Mouse (Mus musculus) liver, embryonic 13.5 days (tissue): ENCODE measurements around the gene Ahdc1. TPM values are rescaled to one million over a fixed set of nuclear protein-coding genes. Genes with fewer than 3 reads are reported as not detected.

Source experiments
- ATAC-seq: fragments of 200-750 bp; cut with Nextera tagmentation; 2 replicates; pipeline ENCODE4 v1.8.0; 2017; ENCODE audit warnings: low read depth, mild to moderate bottlenecking, moderate number of reproducible peaks, moderate library complexity
- DNase-seq: peaks from one replicate; pipeline ENCODE4 v3.0.0; 2022
- H3K27ac ChIP-seq: fragments of 300-500 bp; sonication (generic); 2 replicates; pipeline ENCODE4 v1.5.1; 2015; ENCODE audit warnings: moderate library complexity, mild to moderate bottlenecking, inconsistent platforms
- H3K27me3 ChIP-seq: fragments of 300-500 bp; sonication (generic); 2 replicates; pipeline ENCODE4 v1.6.1; 2015; ENCODE audit warnings: mild to moderate bottlenecking, inconsistent platforms
- H3K36me3 ChIP-seq: fragments of 300-500 bp; sonication (generic); 2 replicates; pipeline ENCODE4 v1.6.1; 2015; ENCODE audit warnings: mild to moderate bottlenecking, inconsistent platforms
- H3K4me1 ChIP-seq: fragments of 300-500 bp; sonication (generic); replicated peaks from 2 replicates; pipeline ENCODE4 v1.6.1; 2015; ENCODE audit warnings: inconsistent platforms
- H3K4me2 ChIP-seq: fragments of 300-500 bp; sonication (generic); 2 replicates; pipeline ENCODE4 v1.6.1; 2015; ENCODE audit warnings: inconsistent platforms, mild to moderate bottlenecking, moderate library complexity
- H3K4me3 ChIP-seq: fragments of 300-500 bp; sonication (generic); replicated peaks from 2 replicates; pipeline ENCODE4 v1.5.1; 2015; ENCODE audit warnings: mild to moderate bottlenecking, inconsistent platforms
- H3K9ac ChIP-seq: fragments of 300-500 bp; sonication (generic); 2 replicates; pipeline ENCODE4 v1.6.1; 2015; ENCODE audit warnings: mild to moderate bottlenecking, inconsistent platforms
- H3K9me3 ChIP-seq: fragments of 300-500 bp; sonication (generic); replicated peaks from 2 replicates; pipeline ENCODE4 v1.6.1; 2016; ENCODE audit warnings: inconsistent platforms
- WGBS: fragments of 180-500 bp; shearing (Covaris S2); methylation state at CpG from one replicate; pipeline ENCODE4 v1.1.7; 2015; ENCODE audit not compliant: insufficient replicate concordance; 5-methylcytosine and 5-hydroxymethylcytosine counted together
- polyA plus RNA-seq: library from polyadenylated mRNA; unstranded; fragments of >200 nt; fragmentation: Nextera tagmentation; extraction: Ambion mirVana; gene quantifications from 2 replicates; pipeline ENCODE4 v1.2.1, GENCODE M21; 2015

Gene Ahdc1
- polyA plus RNA-seq, 1 experiment from 2014 or later: 1.3 TPM

DNA sequence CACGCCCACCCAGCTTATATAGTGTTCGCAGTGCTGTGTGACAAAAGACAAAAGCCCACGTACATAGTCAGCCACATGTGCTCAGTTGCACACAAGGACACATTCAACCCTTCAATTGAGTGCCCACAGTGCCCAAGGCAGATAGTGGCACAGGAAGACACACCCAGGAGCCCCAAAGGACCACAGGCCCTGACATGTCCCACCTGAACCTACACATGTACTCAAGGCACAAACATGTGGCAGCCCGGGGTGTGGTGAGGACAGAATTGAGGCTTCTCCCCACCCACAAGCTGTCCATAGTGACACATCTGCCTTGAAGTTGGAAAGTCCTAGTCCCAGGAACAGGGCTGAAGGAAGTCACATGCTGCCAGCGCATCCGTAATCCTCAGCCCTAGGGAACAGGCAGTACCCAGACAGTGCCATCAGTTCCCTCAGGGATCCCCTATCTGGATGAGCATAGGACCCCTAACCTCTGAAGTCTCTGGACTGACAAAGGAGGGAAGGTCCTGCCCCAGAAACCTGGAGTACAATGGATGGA, 76.2 kb downstream of the Ahdc1 start:
- H3K4me2 ChIP-seq: no peak overlapping the region
- no peak for ATAC-seq
- H3K27ac ChIP-seq: peak overlapping the region; percentile 14
- no peak for DNase-seq
- no peaks in the 10 kb centered on the region for H3K9me3 ChIP-seq
- no peak overlapping the region for H3K9ac ChIP-seq
- no peak overlapping the region for H3K4me3 ChIP-seq
- peaks cover 62% of the 10 kb centered on the region for H3K27me3 ChIP-seq
- no peaks in the 10 kb centered on the region for H3K36me3 ChIP-seq
- WGBS: 72% methylated on average over 6 of the region's 6 CpGs
- H3K4me1 ChIP-seq: peaks cover 53% of the 10 kb centered on the region

DNA sequence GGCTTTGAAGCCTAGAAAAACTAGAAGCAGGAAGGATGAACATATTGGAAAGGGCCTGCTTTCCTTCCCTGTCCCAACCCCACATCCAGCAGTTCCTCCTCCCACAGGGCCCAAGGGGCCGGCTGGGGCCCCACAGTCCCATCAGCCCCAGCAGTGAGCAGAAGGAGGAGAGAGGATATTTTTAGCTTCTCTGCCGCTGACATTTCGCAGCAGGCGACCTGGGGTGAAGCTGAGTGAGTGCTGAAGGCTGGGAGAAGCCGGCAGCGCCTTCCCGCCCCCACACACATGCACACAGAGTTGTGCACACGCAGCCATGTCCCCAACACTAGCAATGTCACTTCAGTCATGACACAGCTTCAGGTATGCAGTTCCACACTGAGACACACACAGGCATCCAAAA, 76.8 kb downstream of the Ahdc1 start:
- Histone ChIP-seq H3K27me3 (peaks cover 68% of the 10 kb centered on the region), H3K9me3 (no peaks in the 10 kb centered on the region), H3K4me3 (no peak overlapping the region), H3K4me1 (peaks cover 59% of the 10 kb centered on the region), H3K36me3 (no peaks in the 10 kb centered on the region), H3K4me2 (no peak overlapping the region), H3K9ac (no peak overlapping the region), H3K27ac (peak overlapping the region; percentile 14)
- ATAC-seq: no peak
- WGBS: 14% methylated on average over 8 of the region's 8 CpGs
- no peak for DNase-seq

DNA sequence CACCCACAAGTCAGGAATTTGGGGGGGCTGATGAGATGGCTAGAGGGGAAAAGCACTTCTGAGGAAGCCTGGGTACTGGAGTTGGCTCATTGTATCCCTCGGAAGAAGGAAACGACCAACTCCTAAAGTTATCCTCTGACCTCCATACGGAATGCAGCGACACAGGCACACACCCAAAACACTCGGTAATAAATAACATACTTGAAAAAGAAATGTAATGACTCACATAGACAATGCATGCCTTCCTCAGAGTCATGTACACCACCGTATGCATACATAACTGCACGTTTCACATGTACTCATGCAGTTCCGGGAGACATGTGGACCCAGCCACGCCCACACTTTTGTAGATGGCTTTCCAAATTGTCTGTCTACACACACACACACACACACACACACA, 78.3 kb downstream of the Ahdc1 start:
- H3K4me1 ChIP-seq: peaks cover 70% of the 10 kb centered on the region
- H3K4me2 ChIP-seq: no peak overlapping the region
- no peak for DNase-seq
- no peak for ATAC-seq
- no peak overlapping the region for H3K4me3 ChIP-seq
- H3K9ac ChIP-seq: no peak overlapping the region
- peaks cover 75% of the 10 kb centered on the region for H3K27me3 ChIP-seq
- WGBS: 82% methylated on average over 9 of the region's 9 CpGs
- H3K36me3 ChIP-seq: no peaks in the 10 kb centered on the region
- no peaks in the 10 kb centered on the region for H3K9me3 ChIP-seq
- no peak overlapping the region for H3K27ac ChIP-seq

DNA sequence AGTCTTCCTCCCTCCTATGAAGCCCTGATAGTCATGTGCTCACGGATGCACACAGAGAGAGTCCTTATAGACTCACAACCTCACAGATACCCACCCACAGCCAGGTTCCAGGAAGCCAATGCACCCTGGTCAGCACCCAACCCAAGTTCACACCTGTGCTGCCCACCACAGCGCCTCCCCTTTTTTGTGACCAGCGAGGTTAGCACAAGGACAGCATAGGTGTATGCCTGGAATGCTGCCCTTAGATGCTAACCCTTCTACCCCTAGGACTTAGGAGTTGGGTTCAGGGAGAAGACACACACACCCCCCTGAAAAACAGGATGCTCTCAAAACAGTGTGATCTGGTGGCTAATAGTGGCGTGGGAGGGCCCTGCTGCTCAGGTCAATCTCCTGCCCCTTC, 78.7 kb downstream of the Ahdc1 start:
- DNase-seq (no peak), ATAC-seq (no peak)
- H3K9ac ChIP-seq: no peak overlapping the region
- no peaks in the 10 kb centered on the region for H3K9me3 ChIP-seq
- no peak overlapping the region for H3K4me2 ChIP-seq
- peaks cover 70% of the 10 kb centered on the region for H3K4me1 ChIP-seq
- 76% methylated on average over 4 of the region's 4 CpGs for WGBS
- H3K27me3 ChIP-seq: peaks cover 75% of the 10 kb centered on the region
- no peak overlapping the region for H3K4me3 ChIP-seq
- H3K27ac ChIP-seq: peak overlapping the region; percentile 71; the same call in 1 of the 2 replicates
- H3K36me3 ChIP-seq: no peaks in the 10 kb centered on the region

DNA sequence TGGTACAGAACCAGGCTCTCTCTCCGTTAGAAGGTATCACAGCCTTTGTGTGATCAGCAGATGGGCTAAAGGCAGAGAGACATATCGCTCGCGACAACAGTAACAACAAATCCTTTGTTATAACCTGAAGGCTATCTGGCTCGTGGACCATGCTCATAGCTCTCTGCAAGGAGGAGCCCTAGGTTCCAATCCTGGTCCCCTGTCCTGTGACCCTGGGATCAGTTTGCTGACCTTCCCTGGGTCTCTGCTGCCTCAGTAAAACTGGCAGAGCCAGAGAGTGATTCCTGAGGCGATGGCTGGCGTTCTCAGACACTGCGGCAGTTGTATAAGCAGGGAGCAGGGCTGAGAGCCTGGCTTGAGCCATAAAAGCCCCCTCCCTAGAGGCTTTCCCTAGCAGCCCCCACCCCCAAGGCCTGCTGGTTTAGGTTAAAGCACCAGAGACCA, 79.2 kb downstream of the Ahdc1 start:
- no peak overlapping the region for H3K9ac ChIP-seq
- no peaks in the 10 kb centered on the region for H3K36me3 ChIP-seq
- no peak overlapping the region for H3K4me2 ChIP-seq
- ATAC-seq: no peak
- H3K27ac ChIP-seq: peak overlapping the region; percentile 71
- H3K4me1 ChIP-seq: peaks cover 70% of the 10 kb centered on the region
- no peak for DNase-seq
- WGBS: 73% methylated on average over 8 of the region's 8 CpGs
- no peak overlapping the region for H3K4me3 ChIP-seq
- H3K9me3 ChIP-seq: no peaks in the 10 kb centered on the region
- peaks cover 75% of the 10 kb centered on the region for H3K27me3 ChIP-seq

DNA sequence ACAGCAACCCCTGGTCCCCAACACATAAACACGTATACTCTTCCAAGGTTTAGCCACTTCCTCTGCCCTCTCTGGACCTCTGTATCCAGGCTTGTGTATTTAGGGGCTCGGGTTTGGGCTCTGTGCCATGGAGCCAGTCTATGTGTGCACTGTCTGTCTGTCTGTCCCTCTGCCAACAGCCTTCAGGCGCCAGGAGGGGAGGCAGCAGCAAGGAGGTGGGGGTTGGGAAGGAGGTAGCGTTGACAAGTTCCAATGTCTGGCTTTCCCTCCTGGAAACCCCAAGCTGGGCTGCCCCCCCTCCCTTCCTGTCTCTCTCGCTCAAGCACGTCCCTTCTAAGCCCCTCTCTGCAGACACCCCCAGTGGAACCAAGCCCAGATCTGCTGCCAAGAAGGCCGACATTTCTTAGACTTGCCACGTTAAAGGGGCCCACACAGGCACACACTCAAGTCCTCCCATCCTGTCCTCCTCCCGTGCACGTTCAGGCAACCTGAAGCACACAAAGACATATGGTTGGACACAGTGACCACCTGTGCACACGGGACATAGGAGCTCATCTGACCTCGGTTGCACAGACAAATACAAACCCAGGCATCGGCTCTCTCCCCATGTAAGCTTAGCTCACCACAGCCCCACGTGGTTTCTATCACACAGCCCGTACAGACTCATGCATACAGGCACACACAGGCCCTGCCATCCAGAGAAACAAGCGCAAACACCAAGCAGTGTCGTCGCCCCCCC, 79.8 kb downstream of the Ahdc1 start:
- H3K9ac ChIP-seq: no peak overlapping the region
- H3K4me2 ChIP-seq: 0 out of 2 replicates have a peak overlapping the region, but pooled peaks have one; percentile 0
- WGBS: 32% methylated on average over 18 of the region's 18 CpGs
- no peaks in the 10 kb centered on the region for H3K9me3 ChIP-seq
- no peaks in the 10 kb centered on the region for H3K36me3 ChIP-seq
- H3K4me1 ChIP-seq: peaks cover 69% of the 10 kb centered on the region
- no peak overlapping the region for H3K4me3 ChIP-seq
- H3K27ac ChIP-seq: peak overlapping the region; percentile 71
- peaks cover 74% of the 10 kb centered on the region for H3K27me3 ChIP-seq
- ATAC-seq: no peak
- no peak for DNase-seq

DNA sequence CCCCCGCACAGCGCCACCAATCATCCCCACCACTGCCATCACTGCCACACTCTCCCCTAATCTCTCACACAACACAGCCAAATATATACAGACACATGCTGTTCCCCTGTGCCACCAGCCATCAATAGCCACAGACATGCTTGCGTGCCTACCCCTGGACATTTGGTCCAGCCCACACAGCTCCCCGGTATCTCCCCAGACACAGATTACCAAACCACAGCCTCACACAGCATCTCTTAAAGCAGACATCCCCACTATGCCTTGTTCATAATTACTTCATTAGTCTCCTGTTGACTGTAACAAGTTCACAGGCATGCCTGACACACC, 80.4 kb downstream of the Ahdc1 start:
- Histone ChIP-seq H3K4me1 (peaks cover 63% of the 10 kb centered on the region), H3K9ac (no peak overlapping the region), H3K36me3 (no peaks in the 10 kb centered on the region), H3K4me3 (no peak overlapping the region), H3K27me3 (peaks cover 69% of the 10 kb centered on the region), H3K9me3 (no peaks in the 10 kb centered on the region), H3K4me2 (no peak overlapping the region), H3K27ac (peak overlapping the region; percentile 71)
- 59% methylated on average over 4 of the region's 4 CpGs for WGBS
- DNase-seq: no peak
- no peak for ATAC-seq

DNA sequence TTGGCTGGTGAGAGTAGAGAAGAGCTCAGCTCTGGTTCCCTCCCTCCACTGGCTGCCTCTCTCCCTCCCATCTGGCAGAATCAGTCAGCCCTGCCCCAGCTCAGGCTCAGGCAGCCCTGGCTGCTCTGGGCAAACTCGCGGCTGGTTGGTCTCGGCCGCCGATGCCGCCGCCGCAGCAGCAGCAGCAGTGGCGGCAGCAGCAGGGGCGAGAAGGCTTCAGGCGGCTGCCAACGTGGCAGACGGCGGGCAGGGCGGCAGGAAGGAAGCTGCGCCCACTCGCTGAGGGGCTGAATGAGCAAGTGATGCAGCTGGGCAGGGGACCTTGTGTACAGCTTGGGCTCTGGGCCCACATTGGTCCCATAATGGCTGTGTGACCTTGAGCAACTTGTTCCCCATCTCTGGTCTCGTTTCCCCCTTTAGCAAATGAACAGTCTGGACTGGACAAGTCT, 81.4 kb downstream of the Ahdc1 start:
- DNase-seq: no peak

DNA sequence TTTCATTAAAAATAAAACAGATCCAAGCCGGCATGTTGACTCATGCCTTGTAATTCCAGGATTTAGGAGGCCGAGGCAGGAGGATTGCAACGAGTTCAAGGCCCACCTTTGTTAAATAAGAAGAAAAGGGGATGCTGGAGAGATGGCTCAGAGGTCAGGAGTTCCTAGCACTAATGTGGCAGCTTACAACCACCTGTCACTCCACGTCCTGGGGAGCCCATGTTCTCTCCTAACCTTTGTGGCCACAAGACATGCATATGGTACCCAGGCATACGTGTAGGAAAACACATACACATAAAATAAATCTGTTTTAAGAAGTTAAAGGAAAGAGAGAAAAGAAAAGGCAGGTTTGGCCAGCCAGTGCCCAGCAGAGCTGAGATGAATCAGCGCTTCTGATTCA, 82.0 kb downstream of the Ahdc1 start:
- no peak for ATAC-seq
- H3K36me3 ChIP-seq: no peaks in the 10 kb centered on the region
- H3K4me3 ChIP-seq: no peak overlapping the region
- H3K9ac ChIP-seq: no peak overlapping the region
- H3K27ac ChIP-seq: peak overlapping the region; percentile 37
- H3K27me3 ChIP-seq: peaks cover 62% of the 10 kb centered on the region
- no peak overlapping the region for H3K4me2 ChIP-seq
- WGBS: 51% methylated on average over 6 of the region's 6 CpGs
- H3K4me1 ChIP-seq: peaks cover 52% of the 10 kb centered on the region
- no peak for DNase-seq
- H3K9me3 ChIP-seq: no peaks in the 10 kb centered on the region

More for the DNA sequence above, 81.4 kb downstream of the Ahdc1 start:
- H3K27ac ChIP-seq: peak overlapping the region; percentile 70; the same call in 1 of the 2 replicates
- no peaks in the 10 kb centered on the region for H3K36me3 ChIP-seq
- peaks cover 58% of the 10 kb centered on the region for H3K4me1 ChIP-seq
- H3K27me3 ChIP-seq: peaks cover 62% of the 10 kb centered on the region
- peak overlapping the region; percentile 49 for H3K4me2 ChIP-seq
- WGBS: 3% methylated on average over 18 of the region's 18 CpGs
- H3K9ac ChIP-seq: peak overlapping the region; percentile 34
- H3K9me3 ChIP-seq: no peaks in the 10 kb centered on the region
- ATAC-seq: no peak
- peak overlapping the region; percentile 16; the same call in 1 of the 2 replicates for H3K4me3 ChIP-seq

DNA sequence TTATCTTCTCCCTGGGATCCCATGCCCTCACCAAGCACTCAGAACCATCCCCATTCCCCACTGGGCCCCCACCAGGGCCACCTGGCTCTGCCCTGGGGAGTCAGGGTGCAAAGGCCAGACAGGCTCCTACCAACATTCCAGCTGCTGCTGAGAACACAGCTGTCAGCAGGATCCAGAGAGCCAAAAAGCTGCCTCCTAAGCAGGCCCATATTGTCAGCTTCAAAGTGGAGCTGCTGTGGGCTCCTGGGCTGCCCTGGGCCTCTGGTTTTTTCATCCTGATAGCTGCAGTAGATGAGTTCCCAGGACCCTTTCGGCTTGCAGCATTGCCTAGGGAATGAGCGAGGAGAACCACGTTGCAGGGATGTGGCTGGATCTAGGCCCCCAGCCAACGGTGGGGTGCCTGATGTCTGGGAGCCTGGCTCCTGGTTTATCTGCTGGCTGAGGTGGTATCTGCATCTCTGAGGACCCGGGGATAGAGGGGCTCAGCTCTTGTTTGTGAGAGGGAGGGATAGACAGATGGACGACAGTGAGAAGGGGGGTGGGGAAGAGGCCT, 82.5 kb downstream of the Ahdc1 start:
- no peak overlapping the region for H3K4me2 ChIP-seq
- no peak overlapping the region for H3K9ac ChIP-seq
- H3K4me3 ChIP-seq: no peak overlapping the region
- DNase-seq (no peak), ATAC-seq (no peak)
- H3K27ac ChIP-seq: peak overlapping the region; percentile 37
- H3K4me1 ChIP-seq: peaks cover 51% of the 10 kb centered on the region
- peaks cover 62% of the 10 kb centered on the region for H3K27me3 ChIP-seq
- no peaks in the 10 kb centered on the region for H3K36me3 ChIP-seq
- WGBS: 20% methylated on average over 6 of the region's 6 CpGs
- no peaks in the 10 kb centered on the region for H3K9me3 ChIP-seq

DNA sequence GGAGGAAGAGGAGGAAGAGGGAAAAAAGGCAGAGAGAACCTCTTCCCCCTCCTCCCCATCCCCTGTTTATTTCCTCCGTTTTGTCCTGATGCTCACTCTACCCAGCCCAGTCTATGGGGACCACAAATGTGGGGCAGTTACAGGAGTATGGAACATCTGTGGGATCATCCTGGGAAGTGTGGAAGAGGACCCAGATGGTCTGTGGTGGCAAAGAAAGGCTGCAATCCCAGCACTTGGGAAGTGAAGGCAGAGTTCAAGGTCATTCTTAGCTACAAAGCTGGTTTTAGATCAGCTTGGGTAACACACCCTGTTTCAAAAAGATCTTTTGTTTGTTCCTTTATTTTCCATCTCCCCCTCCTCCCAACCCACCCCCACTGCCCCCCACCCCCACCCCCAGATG, 83.2 kb downstream of the Ahdc1 start:
- DNase-seq: no peak
- H3K27me3 ChIP-seq: peaks cover 62% of the 10 kb centered on the region
- ATAC-seq: no peak
- WGBS: 33% methylated on average over 1 of the region's 1 CpGs
- no peak overlapping the region for H3K4me2 ChIP-seq
- no peak overlapping the region for H3K27ac ChIP-seq
- H3K9ac ChIP-seq: no peak overlapping the region
- no peaks in the 10 kb centered on the region for H3K9me3 ChIP-seq
- H3K4me3 ChIP-seq: no peak overlapping the region
- H3K4me1 ChIP-seq: peaks cover 51% of the 10 kb centered on the region
- H3K36me3 ChIP-seq: no peaks in the 10 kb centered on the region
